Mouse (Mus musculus) midbrain, postnatal 0 days (tissue): ENCODE measurements around the gene Cdkn2aip. TPM values are rescaled to one million over a fixed set of nuclear protein-coding genes. Genes with fewer than 3 reads are reported as not detected.

Source experiments
- ATAC-seq: fragments of 200-750 bp; cut with Nextera tagmentation; 2 replicates; pipeline ENCODE4 v1.8.0; 2017; ENCODE audit warnings: moderate number of reproducible peaks, mild to moderate bottlenecking, moderate TSS enrichment, moderate library complexity; ENCODE audit not compliant: low FRiP score
- DNase-seq: peaks from one replicate; pipeline ENCODE4 v3.0.0-alpha.2; 2015; ENCODE audit warnings: low spot score
- H3K27ac ChIP-seq: fragments of 300-500 bp; sonication (generic); 2 replicates; pipeline ENCODE4 v1.5.1; 2014; ENCODE audit warnings: low read depth, mild to moderate bottlenecking, low read length, mixed read lengths
- H3K27me3 ChIP-seq: fragments of 300-500 bp; sonication (generic); 2 replicates; pipeline ENCODE4 v1.6.1; 2014; ENCODE audit warnings: low read length, control low read depth, mixed read lengths; ENCODE audit not compliant: insufficient read depth
- H3K36me3 ChIP-seq: fragments of 300-500 bp; sonication (generic); 2 replicates; pipeline ENCODE4 v1.6.1; 2014; ENCODE audit warnings: low read length, control low read depth, mixed read lengths; ENCODE audit not compliant: insufficient read depth
- H3K4me1 ChIP-seq: fragments of 300-500 bp; sonication (generic); 2 replicates; pipeline ENCODE4 v1.6.1; 2014; ENCODE audit warnings: mild to moderate bottlenecking, control low read depth, antibody characterized with exemption, low read length, mixed read lengths; ENCODE audit not compliant: insufficient read depth
- H3K4me2 ChIP-seq: fragments of 300-500 bp; sonication (generic); 2 replicates; pipeline ENCODE4 v1.6.1; 2014; ENCODE audit warnings: low read depth, mild to moderate bottlenecking, low read length, mixed read lengths; ENCODE audit not compliant: poor library complexity, severe bottlenecking
- H3K4me3 ChIP-seq: fragments of 300-500 bp; sonication (generic); 2 replicates; pipeline ENCODE4 v1.5.1; 2014; ENCODE audit warnings: low read depth, mild to moderate bottlenecking, low read length, moderate library complexity
- H3K9ac ChIP-seq: fragments of 300-500 bp; sonication (generic); replicated peaks from 2 replicates; pipeline ENCODE4 v1.6.1; 2014; ENCODE audit warnings: mild to moderate bottlenecking, low read length, moderate library complexity, mixed read lengths; ENCODE audit not compliant: poor library complexity, severe bottlenecking
- H3K9me3 ChIP-seq: fragments of 300-500 bp; sonication (generic); 2 replicates; pipeline ENCODE4 v1.6.1; 2016; ENCODE audit warnings: low read length, control low read depth
- CTCF ChIP-seq: IDR thresholded peaks from 2 replicates; pipeline ENCODE4 v1.5.1; 2016; ENCODE audit warnings: antibody characterized with exemption, mild to moderate bottlenecking
- WGBS: fragments of 180-500 bp; shearing (Covaris S2); extraction: QIAGEN DNeasy Blood & Tissue Kit; methylation state at CpG from one replicate; pipeline ENCODE4 v1.1.7; 2014; 5-methylcytosine and 5-hydroxymethylcytosine counted together
- polyA plus RNA-seq: library from polyadenylated mRNA; unstranded; fragments of >200 nt; fragmentation: Nextera tagmentation; extraction: Ambion mirVana; gene quantifications from 2 replicates; pipeline ENCODE4 v1.2.1, GENCODE M21; 2015
- total RNA-seq: library from RNA; depleted of rRNA; stranded (reverse); fragments of >200 nt; gene quantifications from 2 replicates; pipeline ENCODE4 v1.2.3, GENCODE M21; 2014

Cdkn2aip gene
- total and polyA plus RNA-seq, 2 experiments from 2014 or later, result 19.9 to 23.3 TPM

- DNase-seq (no peak), ATAC-seq (no peak)
- no peak overlapping the region for H3K4me2 ChIP-seq
- H3K27ac ChIP-seq, result no peak overlapping the region
- H3K9ac ChIP-seq, result no peak overlapping the region
- TF ChIP-seq CTCF, result no peak
- 79% methylated on average over 7 of the region's 7 CpGs for whole genome bisulfite sequencing
- H3K36me3 ChIP-seq, result no peaks in the 10 kb centered on the region
- no peak overlapping the region for H3K4me3 ChIP-seq
- H3K9me3 ChIP-seq, result no peaks in the 10 kb centered on the region
- H3K4me1 ChIP-seq, result no peaks in the 10 kb centered on the region
- no peaks in the 10 kb centered on the region for H3K27me3 ChIP-seq
These were observed 28.6 kb upstream of the Cdkn2aip start for GRCm38 (mm10) chr8:47742372-47742771.

- ATAC-seq (peak; percentile 56), DNase-seq (peak; percentile 74)
- H3K4me3 ChIP-seq, result no peak overlapping the region
- WGBS, result 51% methylated on average over 7 of the region's 7 CpGs
- H3K36me3 ChIP-seq, result no peaks in the 10 kb centered on the region
- H3K27me3 ChIP-seq, result no peaks in the 10 kb centered on the region
- H3K27ac ChIP-seq, result no peak overlapping the region
- H3K9ac ChIP-seq, result no peak overlapping the region
- TF ChIP-seq CTCF, result peak; percentile 23; the same call in 1 of the 2 replicates
- H3K4me1 ChIP-seq, result no peaks in the 10 kb centered on the region
- no peaks in the 10 kb centered on the region for H3K9me3 ChIP-seq
- no peak overlapping the region for H3K4me2 ChIP-seq
These were observed 23.4 kb upstream of the Cdkn2aip start for GRCm38 (mm10) chr8:47737120-47737519.

GRCm38 (mm10) chr8:47729324-47729723 is 15.6 kb upstream of the Cdkn2aip start:
- no peaks in the 10 kb centered on the region for H3K9me3 ChIP-seq
- H3K36me3 ChIP-seq, result no peaks in the 10 kb centered on the region
- ATAC-seq (no peak), DNase-seq (no peak)
- no peak overlapping the region for H3K27ac ChIP-seq
- H3K4me3 ChIP-seq, result no peak overlapping the region
- no peaks in the 10 kb centered on the region; the same call in 1 of the 2 replicates for H3K27me3 ChIP-seq
- no peaks in the 10 kb centered on the region for H3K4me1 ChIP-seq
- WGBS, result 90% methylated on average over 7 of the region's 7 CpGs
- H3K9ac ChIP-seq, result no peak overlapping the region
- H3K4me2 ChIP-seq, result no peak overlapping the region
- TF ChIP-seq CTCF, result no peak

DNA sequence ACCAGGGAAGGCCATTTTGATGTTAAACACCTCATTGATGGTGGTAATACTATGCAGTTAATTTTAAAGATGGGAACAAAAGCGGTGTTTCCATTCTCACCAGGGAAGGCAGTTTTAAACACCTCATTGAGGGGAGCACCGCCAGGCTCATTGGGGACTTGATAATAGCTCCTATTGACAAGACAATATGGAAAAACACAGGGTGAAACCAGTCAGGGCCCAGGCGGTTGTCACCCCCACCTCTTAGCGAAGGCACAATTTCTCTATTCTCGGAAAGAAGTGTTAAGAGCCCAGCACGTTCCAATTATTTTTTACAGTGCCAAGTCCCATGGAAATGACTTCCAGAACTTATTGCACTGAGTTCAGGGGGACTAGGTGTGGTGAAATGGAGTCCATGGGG is 13.2 kb upstream of the Cdkn2aip start:
- H3K36me3 ChIP-seq, result no peaks in the 10 kb centered on the region
- ATAC-seq, result no peak
- H3K9me3 ChIP-seq, result no peaks in the 10 kb centered on the region
- H3K9ac ChIP-seq, result no peak overlapping the region
- WGBS, result 35% methylated on average over 6 of the region's 6 CpGs
- H3K27me3 ChIP-seq, result no peaks in the 10 kb centered on the region; the same call in 1 of the 2 replicates
- TF ChIP-seq CTCF, result no peak
- no peaks in the 10 kb centered on the region for H3K4me1 ChIP-seq
- no peak overlapping the region for H3K4me2 ChIP-seq
- no peak overlapping the region for H3K4me3 ChIP-seq
- H3K27ac ChIP-seq, result no peak overlapping the region
- DNase-seq, result no peak

- no peak for TF ChIP-seq CTCF
- no peaks in the 10 kb centered on the region for H3K36me3 ChIP-seq
- H3K27ac ChIP-seq, result no peak overlapping the region
- H3K4me3 ChIP-seq, result no peak overlapping the region
- H3K4me2 ChIP-seq, result no peak overlapping the region
- no peak for DNase-seq
- no peaks in the 10 kb centered on the region for H3K9me3 ChIP-seq
- no peak for ATAC-seq
- H3K9ac ChIP-seq, result no peak overlapping the region
- H3K4me1 ChIP-seq, result no peaks in the 10 kb centered on the region; the same call in 1 of the 2 replicates
- H3K27me3 ChIP-seq, result no peaks in the 10 kb centered on the region; the same call in 1 of the 2 replicates
- 78% methylated on average over 4 of the region's 4 CpGs for WGBS
These were observed 7.9 kb upstream of the Cdkn2aip start for GRCm38 (mm10) chr8:47721609-47722008.

- no peak overlapping the region for H3K27ac ChIP-seq
- ATAC-seq (no peak), DNase-seq (peak; percentile 36)
- H3K27me3 ChIP-seq, result no peaks in the 10 kb centered on the region
- H3K9me3 ChIP-seq, result no peaks in the 10 kb centered on the region
- no peak overlapping the region for H3K4me3 ChIP-seq
- H3K36me3 ChIP-seq, result no peaks in the 10 kb centered on the region
- peak; percentile 19 for TF ChIP-seq CTCF
- H3K4me1 ChIP-seq, result no peaks in the 10 kb centered on the region; the same call in 1 of the 2 replicates
- no peak overlapping the region for H3K4me2 ChIP-seq
- H3K9ac ChIP-seq, result no peak overlapping the region
- WGBS, result 32% methylated on average over 11 of the region's 11 CpGs
These were observed 4.9 kb upstream of the Cdkn2aip start for GRCm38 (mm10) chr8:47718641-47719040.
